Mouse (Mus musculus): ENCODE data around the gene Frmd4a.

GRCm38 (mm10) chr2:4299593-4299992 lies 282.1 kb downstream of the Frmd4a start:
- no peak for TF ChIP-seq POLR2A (IDR thresholded peaks at IDR 0.05; ENCODE audit: borderline replicate concordance, extremely low read depth, low read depth, low read length)
- TF ChIP-seq CTCF (IDR thresholded peaks at IDR 0.05; ENCODE audit: insufficient read depth, low read length), result no peak
